Comparison of ENCODE assay signal across 13 mouse cellular contexts in the genomic region with DNA sequence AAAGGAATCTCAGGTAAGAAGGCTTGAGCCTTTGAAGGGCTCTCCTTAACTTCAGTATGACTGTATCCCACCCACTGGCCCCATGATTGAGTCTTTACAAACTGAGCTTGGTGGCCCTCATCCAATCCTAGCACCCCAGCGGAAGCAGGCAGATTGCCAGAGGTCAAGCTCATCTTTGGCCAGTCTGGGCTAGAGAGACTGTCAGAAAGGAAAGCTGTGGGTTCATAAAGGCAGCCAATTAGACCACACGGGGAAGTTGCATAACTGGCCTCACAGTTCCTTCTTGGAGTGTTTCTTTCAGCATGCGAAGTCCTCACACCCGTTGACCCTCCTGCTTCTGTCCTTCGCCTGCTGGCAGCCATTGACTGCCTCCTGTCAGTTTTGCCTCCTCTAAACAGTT. TPM values are rescaled to one million over a fixed set of nuclear protein-coding genes. Genes with fewer than 3 reads are reported as not detected.
A peak's percentile ranks its signal among the peaks of the same experiment; 100 is the strongest.
DNase-seq lines count a peak whose midpoint lies in the region; ATAC-seq lines count a peak whose summit lies in the region.
"Had no signal": no experiment of that assay in that cellular context is flagged by ENCODE, and none has a peak within 500 bp of the region (broad histone marks: within the 10 kb centered on the region; RNA-seq: fewer than 3 reads in every experiment).

No protein-coding gene starts in this region.

- WGBS in lung, embryonic 15.5 days, result 57% methylated on average over 5 of the region's 5 CpGs

- peaks cover 27% of the 10 kb centered on the region for H3K36me3 ChIP-seq in lung, embryonic 15.5 days

- DNase-seq in adrenal gland, adult 2 months, result peak; percentile 44
- no peak for DNase-seq in adrenal gland, postnatal 25 days
- peak; percentile 32 for DNase-seq in layer of hippocampus, adult 11-12 months (ENCODE audit: low spot score)
- DNase-seq in layer of hippocampus, adult 18-20 months (ENCODE audit: low spot score in 2 of 2), result no peak
- no peak for DNase-seq in spleen, postnatal 14 days (ENCODE audit: low spot score in 2 of 2)
- no peak for DNase-seq in urinary bladder, adult 2 months (ENCODE audit: low spot score)
- DNase-seq: cerebellum, adult 8-10 months had no signal

- no peak overlapping the region for H3K4me2 ChIP-seq in lung, embryonic 15.5 days
- H3K4me2 ChIP-seq: hindbrain, embryonic 13.5 days; limb, embryonic 13.5 days had no signal

- no peak overlapping the region for H3K4me3 ChIP-seq in lung, embryonic 15.5 days
- H3K4me3 ChIP-seq: hindbrain, embryonic 13.5 days; limb, embryonic 13.5 days had no signal

- H3K9me3 ChIP-seq in lung, embryonic 15.5 days, result no peaks in the 10 kb centered on the region
- H3K9me3 ChIP-seq: hindbrain, embryonic 13.5 days; limb, embryonic 13.5 days had no signal

- no peaks in the 10 kb centered on the region for H3K27me3 ChIP-seq in lung, embryonic 15.5 days
- H3K27me3 ChIP-seq: hindbrain, embryonic 13.5 days; limb, embryonic 13.5 days had no signal

- peaks cover 35% of the 10 kb centered on the region for H3K4me1 ChIP-seq in lung, embryonic 15.5 days

- ATAC-seq in lung, embryonic 15.5 days (ENCODE audit: borderline replicate concordance, extremely low read depth, low FRiP score, low TSS enrichment), result peak; percentile 68; the same call in 1 of the 2 replicates
- peak; percentile 62 for ATAC-seq in monocyte, adult 5-6 weeks (replicated peaks; ENCODE audit: insufficient number of reproducible peaks, low FRiP score, low TSS enrichment, poor library complexity, severe bottlenecking)
- ATAC-seq: intestine, postnatal 0 days had no signal

- H3K27ac ChIP-seq in lung, embryonic 15.5 days, result no peak overlapping the region
- H3K27ac ChIP-seq: hindbrain, embryonic 13.5 days; limb, embryonic 13.5 days; stomach, postnatal 0 days had no signal

- no peak overlapping the region for H3K9ac ChIP-seq in lung, embryonic 15.5 days
- H3K9ac ChIP-seq: hindbrain, embryonic 13.5 days; limb, embryonic 13.5 days had no signal

RNA-seq across cellular contexts. Expression of a gene that starts 3.6 kb away (rescaled TPM):
- total RNA-seq in adrenal gland, adult 2 months (2021), result 10 to 100 TPM; 32.9 to 41.3 TPM
- polyA plus RNA-seq in adrenal gland, adult 2 months (2012; rRNA removed), result 19.3 and 26.6 TPM in 2 replicates
- 34.5 and 46.1 TPM in 2 replicates for total RNA-seq in adrenal gland, postnatal 25 days (2021)
- 10 to 100 TPM; 28.3 to 30.7 TPM for total RNA-seq in layer of hippocampus, adult 18-20 months (2021)
- polyA plus RNA-seq in lung, embryonic 15.5 days (2015; fragmentation: Nextera tagmentation; extraction: Ambion mirVana), result 56.8 and 57.5 TPM in 2 replicates
- total RNA-seq in monocyte, adult 5-6 weeks (2017), result 12.7 to 25.2 TPM (median 15.0 TPM) in 3 replicates
- polyA plus RNA-seq in urinary bladder, adult 2 months (2012; rRNA removed), result 46.2 and 58.4 TPM in 2 replicates

RNA-seq across cellular contexts. Expression of a gene that starts 3.6 kb away (rescaled TPM):
- total RNA-seq in adrenal gland, adult 2 months (2021), result 10 to 100 TPM; 37.7 to 41.3 TPM
- 11.3 and 12.7 TPM in 2 replicates for polyA plus RNA-seq in adrenal gland, adult 2 months (2012; rRNA removed)
- total RNA-seq in adrenal gland, postnatal 25 days (2021), result 42.1 and 48.3 TPM in 2 replicates
- total RNA-seq in layer of hippocampus, adult 18-20 months (2021), result 10 to 100 TPM; 32.7 to 37.5 TPM
- polyA plus RNA-seq in lung, embryonic 15.5 days (2015; fragmentation: Nextera tagmentation; extraction: Ambion mirVana), result 70.1 and 76.6 TPM in 2 replicates
- total RNA-seq in monocyte, adult 5-6 weeks (2017), result 21.2 to 26.1 TPM (median 23.4 TPM) in 3 replicates
- polyA plus RNA-seq in urinary bladder, adult 2 months (2012; rRNA removed), result 42.0 and 46.2 TPM in 2 replicates

RNA-seq across cellular contexts. Expression of a gene that starts 29.9 kb away (rescaled TPM):
- 10 to 100 TPM; 12.4 to 13.4 TPM for total RNA-seq in adrenal gland, adult 2 months (2021)
- polyA plus RNA-seq in adrenal gland, adult 2 months (2012; rRNA removed), result 12.7 and 15.5 TPM in 2 replicates
- 14.8 and 15.5 TPM in 2 replicates for total RNA-seq in adrenal gland, postnatal 25 days (2021)
- 10 to 100 TPM; 23.8 to 24.4 TPM for total RNA-seq in layer of hippocampus, adult 18-20 months (2021)
- 12.3 and 12.5 TPM in 2 replicates for polyA plus RNA-seq in lung, embryonic 15.5 days (2015; fragmentation: Nextera tagmentation; extraction: Ambion mirVana)
- total RNA-seq in monocyte, adult 5-6 weeks (2017), result 23.3 to 32.0 TPM (median 28.7 TPM) in 3 replicates
- 14.3 and 14.7 TPM in 2 replicates for polyA plus RNA-seq in urinary bladder, adult 2 months (2012; rRNA removed)

RNA-seq across cellular contexts. Expression of a gene that starts 42.0 kb away (rescaled TPM):
- total RNA-seq in adrenal gland, adult 2 months (2021), result 100 to 1,000 TPM; 236 to 301 TPM
- polyA plus RNA-seq in adrenal gland, adult 2 months (2012; rRNA removed), result 138 and 163 TPM in 2 replicates
- total RNA-seq in adrenal gland, postnatal 25 days (2021), result 186 and 197 TPM in 2 replicates
- total RNA-seq in layer of hippocampus, adult 18-20 months (2021), result 100 to 1,000 TPM in 1 of 2 experiments, 10 to 100 TPM in 1; 96.7 to 100 TPM
- polyA plus RNA-seq in lung, embryonic 15.5 days (2015; fragmentation: Nextera tagmentation; extraction: Ambion mirVana), result 636 TPM in 2 replicates
- 574 to 1,047 TPM (median 1,041 TPM) in 3 replicates for total RNA-seq in monocyte, adult 5-6 weeks (2017)
- polyA plus RNA-seq in urinary bladder, adult 2 months (2012; rRNA removed), result 226 and 254 TPM in 2 replicates

RNA-seq across cellular contexts. Expression of a gene that starts 45.9 kb away (rescaled TPM):
- total RNA-seq in adrenal gland, adult 2 months (2021), result 10 to 100 TPM; 70.7 to 93.2 TPM
- 82.7 and 107 TPM in 2 replicates for polyA plus RNA-seq in adrenal gland, adult 2 months (2012; rRNA removed)
- 54.0 and 83.7 TPM in 2 replicates for total RNA-seq in adrenal gland, postnatal 25 days (2021)
- total RNA-seq in layer of hippocampus, adult 18-20 months (2021), result 10 to 100 TPM; 52.9 to 55.4 TPM
- 38.6 and 45.1 TPM in 2 replicates for polyA plus RNA-seq in lung, embryonic 15.5 days (2015; fragmentation: Nextera tagmentation; extraction: Ambion mirVana)
- total RNA-seq in monocyte, adult 5-6 weeks (2017), result 26.6 to 55.9 TPM (median 27.8 TPM) in 3 replicates
- 35.7 and 36.5 TPM in 2 replicates for polyA plus RNA-seq in urinary bladder, adult 2 months (2012; rRNA removed)

Comparison
In these comparisons a context has a peak if more than half of its experiments do, and no peak if none do; other contexts are left out.
1. DNase-seq: peak in adrenal gland, adult 2 months (single experiment) and layer of hippocampus, adult 11-12 months (single experiment); none in adrenal gland, postnatal 25 days (single experiment), layer of hippocampus, adult 18-20 months (0 of 2), spleen, postnatal 14 days (0 of 2) and urinary bladder, adult 2 months (single experiment).